Mouse (Mus musculus): ENCODE measurements at regions not wholly inside any gene's neighbourhood (a gene's known extent, or its start where the extent isn't known, plus 50 kb on each side); places are given as distances from the start of the nearest gene placed in this dataset.

DNA sequence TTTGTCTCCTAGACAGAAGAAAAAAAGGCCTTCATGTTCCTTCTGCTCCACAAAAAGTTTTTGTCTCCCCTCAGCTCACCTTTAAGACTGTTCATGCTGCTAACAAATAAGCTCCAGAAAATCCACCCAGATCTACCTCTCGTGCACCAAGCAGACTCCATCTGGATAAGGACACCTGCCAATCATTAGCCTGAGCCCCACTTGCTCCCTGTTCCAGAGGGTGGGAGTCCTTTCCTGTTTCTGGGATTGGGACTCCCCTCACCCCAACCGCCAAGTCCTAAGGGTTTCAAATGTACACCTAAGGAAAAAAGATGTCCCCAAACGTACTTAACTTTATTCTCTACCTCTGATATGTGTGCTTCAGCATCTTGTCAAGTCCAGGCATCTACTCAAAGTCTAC, 63.6 kb upstream of the Zfp64 start:
- no peak for TF ChIP-seq POLR2A (IDR thresholded peaks at IDR 0.05; ENCODE audit: insufficient read depth, low read depth, low read length)
- no peak for TF ChIP-seq CTCF (IDR thresholded peaks at IDR 0.05; ENCODE audit: insufficient read depth, low read depth, low read length)

All from olfactory bulb, adult 2 months (tissue).